Mouse (Mus musculus): ENCODE measurements around the gene Ubap1l. TPM values are rescaled to one million over a fixed set of nuclear protein-coding genes. Genes with fewer than 3 reads are reported as not detected.

Gene Ubap1l
- polyA plus RNA-seq, 1 experiment from 2014 or later = 0.83 TPM

GRCm38 (mm10) chr9:65375163-65375934 lies 14.5 kb downstream of the Ubap1l start:
- H3K4me2 ChIP-seq (replicated peaks) = no peak overlapping the region
- peaks cover 2% of the 10 kb centered on the region; the same call in 1 of the 2 replicates for H3K36me3 ChIP-seq
- H3K4me1 ChIP-seq = no peaks in the 10 kb centered on the region
- ATAC-seq (replicated peaks) = no peak
- H3K4me3 ChIP-seq = no peak overlapping the region
- no peak overlapping the region for H3K27ac ChIP-seq (replicated peaks)
- WGBS = 71% methylated on average over 9 of the region's 9 CpGs
- H3K27me3 ChIP-seq = no peaks in the 10 kb centered on the region
- no peak overlapping the region for H3K9ac ChIP-seq (replicated peaks)
- no peaks in the 10 kb centered on the region for H3K9me3 ChIP-seq

DNA sequence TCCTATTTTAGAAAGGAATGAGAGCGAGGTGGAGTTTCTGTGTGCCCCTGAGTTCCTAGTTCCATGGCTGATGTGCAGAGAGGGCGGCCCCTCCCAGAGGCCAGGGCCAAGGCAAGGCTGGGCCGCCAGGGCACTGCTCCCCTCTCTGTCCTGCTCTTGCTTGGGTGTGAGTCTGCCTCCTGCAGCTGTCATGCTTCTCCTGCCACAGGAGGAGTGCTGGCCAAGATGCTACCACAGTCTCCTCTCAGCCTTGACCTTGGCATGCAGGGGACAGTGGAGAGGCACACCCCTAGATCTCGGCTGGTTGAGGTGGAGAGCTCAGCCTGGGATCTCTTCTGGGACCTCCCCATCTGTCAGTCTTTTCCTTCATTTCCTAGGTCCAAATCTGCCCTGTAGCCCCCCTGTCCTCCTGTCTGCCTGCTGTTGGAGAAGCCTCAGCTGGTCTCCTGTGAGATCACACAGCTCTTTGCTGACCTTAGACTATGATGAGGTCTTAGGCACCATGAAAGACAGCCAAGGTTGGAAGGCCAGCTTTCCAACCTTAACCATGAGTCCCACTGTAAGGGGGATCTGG lies 20.3 kb downstream of the Ubap1l start:
- H3K9me3 ChIP-seq = no peaks in the 10 kb centered on the region
- H3K4me2 ChIP-seq (replicated peaks) = no peak overlapping the region
- no peaks in the 10 kb centered on the region for H3K36me3 ChIP-seq
- H3K9ac ChIP-seq (replicated peaks) = no peak overlapping the region
- H3K27me3 ChIP-seq = no peaks in the 10 kb centered on the region
- no peaks in the 10 kb centered on the region for H3K4me1 ChIP-seq
- no peak overlapping the region for H3K4me3 ChIP-seq
- WGBS = 79% methylated on average over 4 of the region's 4 CpGs
- ATAC-seq (replicated peaks) = no peak
- no peak overlapping the region for H3K27ac ChIP-seq (replicated peaks)

DNA sequence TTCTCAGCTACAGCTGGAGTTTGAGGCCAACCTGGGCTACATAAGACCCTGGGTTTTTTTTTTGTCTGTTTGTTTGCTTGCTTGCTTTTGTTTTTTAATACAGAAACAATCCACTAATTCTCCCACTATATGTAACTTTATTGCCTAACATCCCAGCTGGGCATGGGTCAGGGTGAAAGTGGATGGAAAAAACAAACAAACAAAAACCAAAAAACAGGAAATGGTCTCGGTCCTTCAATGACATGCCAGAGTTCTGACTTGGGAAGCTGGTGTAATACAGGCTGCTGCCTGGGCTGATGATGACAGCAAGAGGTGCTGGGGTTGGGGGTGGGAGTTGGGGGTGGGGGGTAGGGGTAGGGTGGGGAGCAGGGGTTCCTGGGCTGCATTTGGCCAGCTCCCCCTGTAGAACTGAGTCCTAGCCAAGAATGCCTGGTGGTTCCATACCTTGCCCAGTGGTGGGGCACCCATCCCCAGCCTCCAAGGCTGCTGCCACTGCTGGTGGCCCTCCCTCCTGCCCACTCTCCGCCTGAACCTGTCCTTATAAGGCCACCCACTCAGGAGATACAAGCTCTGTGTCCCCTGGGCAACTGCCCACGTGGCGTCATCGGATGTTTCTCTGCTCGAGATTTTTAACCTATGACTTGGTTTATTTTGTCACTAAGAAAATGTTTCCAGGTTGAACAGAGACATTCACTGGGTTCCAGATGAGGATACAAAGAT lies 21.4 kb downstream of the Ubap1l start:
- Histone ChIP-seq H3K4me2 (replicated peaks) (no peak overlapping the region), H3K36me3 (no peaks in the 10 kb centered on the region), H3K9me3 (no peaks in the 10 kb centered on the region), H3K27me3 (no peaks in the 10 kb centered on the region), H3K4me1 (no peaks in the 10 kb centered on the region), H3K4me3 (no peak overlapping the region), H3K9ac (replicated peaks) (no peak overlapping the region), H3K27ac (replicated peaks) (no peak overlapping the region)
- no peak for ATAC-seq (replicated peaks)
- 78% methylated on average over 6 of the region's 6 CpGs for WGBS

DNA sequence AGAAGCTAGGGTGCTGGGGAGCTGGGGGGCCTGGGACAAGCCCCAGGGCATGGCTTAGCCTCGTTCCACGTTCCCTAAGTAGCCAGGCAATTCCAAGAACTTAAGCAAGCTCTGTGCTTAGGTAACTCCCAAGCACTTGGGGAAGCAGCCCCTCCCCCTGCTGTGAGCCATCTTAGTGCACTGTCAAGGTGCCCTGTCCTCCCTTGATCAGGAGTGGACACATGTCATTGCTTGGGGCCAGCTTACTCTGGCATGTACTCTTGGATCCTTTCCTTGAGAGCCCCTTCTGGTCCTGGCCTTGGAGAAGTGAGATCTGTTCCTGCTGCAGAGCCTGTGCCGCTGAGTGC lies 21.9 kb downstream of the Ubap1l start:
- no peak overlapping the region for H3K4me2 ChIP-seq (replicated peaks)
- no peak overlapping the region for H3K4me3 ChIP-seq
- H3K27me3 ChIP-seq = no peaks in the 10 kb centered on the region
- ATAC-seq (replicated peaks) = no peak
- 60% methylated on average over 3 of the region's 3 CpGs for WGBS
- no peaks in the 10 kb centered on the region for H3K9me3 ChIP-seq
- no peak overlapping the region for H3K27ac ChIP-seq (replicated peaks)
- H3K4me1 ChIP-seq = no peaks in the 10 kb centered on the region
- no peak overlapping the region for H3K9ac ChIP-seq (replicated peaks)
- H3K36me3 ChIP-seq = no peaks in the 10 kb centered on the region

- no peak overlapping the region for H3K27ac ChIP-seq (replicated peaks)
- no peaks in the 10 kb centered on the region for H3K36me3 ChIP-seq
- no peak for ATAC-seq (replicated peaks)
- H3K4me1 ChIP-seq = no peaks in the 10 kb centered on the region
- H3K27me3 ChIP-seq = peaks cover under 1% of the 10 kb centered on the region; the same call in 1 of the 2 replicates
- no peak overlapping the region for H3K9ac ChIP-seq (replicated peaks)
- no peaks in the 10 kb centered on the region for H3K9me3 ChIP-seq
- WGBS = 56% methylated on average over 3 of the region's 3 CpGs
- no peak overlapping the region for H3K4me2 ChIP-seq (replicated peaks)
- no peak overlapping the region for H3K4me3 ChIP-seq
Measured at GRCm38 (mm10) chr9:65384276-65384675, 23.4 kb downstream of the Ubap1l start.

GRCm38 (mm10) chr9:65386373-65387140 lies 25.7 kb downstream of the Ubap1l start:
- WGBS = 25% methylated on average over 8 of the region's 8 CpGs

GRCm38 (mm10) chr9:65390752-65391612 lies 30.1 kb downstream of the Ubap1l start:
- peak; percentile 61 for ATAC-seq (replicated peaks)
- peaks cover 33% of the 10 kb centered on the region for H3K27me3 ChIP-seq
- H3K9ac ChIP-seq (replicated peaks) = peak overlapping the region; percentile 48
- no peaks in the 10 kb centered on the region for H3K36me3 ChIP-seq
- peak overlapping the region; percentile 46 for H3K4me3 ChIP-seq
- H3K27ac ChIP-seq (replicated peaks) = peak overlapping the region; percentile 16; the same call in 1 of the 2 replicates
- 19% methylated on average over 90 of the region's 96 CpGs for WGBS
- peaks cover 5% of the 10 kb centered on the region; the same call in 1 of the 2 replicates for H3K4me1 ChIP-seq
- H3K4me2 ChIP-seq (replicated peaks) = peak overlapping the region; percentile 49
- no peaks in the 10 kb centered on the region for H3K9me3 ChIP-seq

More at GRCm38 (mm10) chr9:65386373-65387140, 25.7 kb downstream of the Ubap1l start:
- H3K4me2 ChIP-seq (replicated peaks) = no peak overlapping the region
- H3K4me1 ChIP-seq = peaks cover 5% of the 10 kb centered on the region; the same call in 1 of the 2 replicates
- no peaks in the 10 kb centered on the region for H3K36me3 ChIP-seq
- H3K27me3 ChIP-seq = peaks cover 20% of the 10 kb centered on the region
- no peak overlapping the region for H3K27ac ChIP-seq (replicated peaks)
- ATAC-seq (replicated peaks) = no peak
- no peaks in the 10 kb centered on the region for H3K9me3 ChIP-seq
- no peak overlapping the region for H3K9ac ChIP-seq (replicated peaks)
- no peak overlapping the region for H3K4me3 ChIP-seq

DNA sequence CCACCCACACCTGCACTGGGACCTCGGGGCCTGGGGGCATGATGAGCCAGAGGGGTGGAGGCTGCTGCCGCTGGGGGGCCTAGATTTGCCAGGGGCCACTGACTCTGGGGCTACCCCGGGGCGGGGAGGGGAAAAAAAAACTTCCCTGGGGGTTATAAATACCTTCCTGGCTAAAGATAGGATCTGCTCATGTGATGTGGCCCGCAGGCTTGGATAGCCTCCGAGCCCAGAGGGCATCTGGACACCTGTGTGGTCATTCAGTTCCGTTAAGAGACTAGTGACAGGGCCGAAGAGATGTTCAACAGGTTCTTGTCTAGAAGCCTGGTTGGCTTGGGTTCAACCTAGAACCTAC lies 30.7 kb downstream of the Ubap1l start, which contains the start of gene Kbtbd13:
TSS of gene Kbtbd13 (minus strand) at position 40 of the 352 bp plus-strand sequence.
- peaks cover 33% of the 10 kb centered on the region for H3K27me3 ChIP-seq
- peak within 1 kb of the TSS; percentile 48 for H3K9ac ChIP-seq (replicated peaks)
- ATAC-seq (replicated peaks) = no peak
- H3K9me3 ChIP-seq = no peaks in the 10 kb centered on the region
- H3K27ac ChIP-seq (replicated peaks) = peak within 1 kb of the TSS; percentile 16; the same call in 1 of the 2 replicates
- peak within 1 kb of the TSS; percentile 49 for H3K4me2 ChIP-seq (replicated peaks)
- WGBS = 41% methylated on average over 8 of the region's 8 CpGs
- H3K4me1 ChIP-seq = peaks cover 5% of the 10 kb centered on the region; the same call in 1 of the 2 replicates
- no peaks in the 10 kb centered on the region for H3K36me3 ChIP-seq
- H3K4me3 ChIP-seq = peak within 1 kb of the TSS; percentile 46

- WGBS = 29% methylated on average over 6 of the region's 6 CpGs
Measured at GRCm38 (mm10) chr9:65392638-65393364, 32.0 kb downstream of the Ubap1l start.

GRCm38 (mm10) chr9:65393606-65394005 lies 32.8 kb downstream of the Ubap1l start:
- Histone ChIP-seq H3K27ac (replicated peaks) (no peak overlapping the region), H3K4me3 (no peak overlapping the region), H3K9ac (replicated peaks) (no peak overlapping the region), H3K27me3 (peaks cover 33% of the 10 kb centered on the region), H3K4me1 (peaks cover 13% of the 10 kb centered on the region), H3K4me2 (replicated peaks) (no peak overlapping the region), H3K36me3 (no peaks in the 10 kb centered on the region), H3K9me3 (no peaks in the 10 kb centered on the region)
- ATAC-seq (replicated peaks) = no peak
- WGBS = 75% methylated on average over 2 of the region's 2 CpGs

More at GRCm38 (mm10) chr9:65392638-65393364, 32.0 kb downstream of the Ubap1l start:
- H3K27ac ChIP-seq (replicated peaks) = no peak overlapping the region
- H3K36me3 ChIP-seq = no peaks in the 10 kb centered on the region
- no peak overlapping the region for H3K4me3 ChIP-seq
- peaks cover 33% of the 10 kb centered on the region for H3K27me3 ChIP-seq
- no peaks in the 10 kb centered on the region for H3K9me3 ChIP-seq
- H3K4me1 ChIP-seq = peaks cover 5% of the 10 kb centered on the region; the same call in 1 of the 2 replicates
- H3K4me2 ChIP-seq (replicated peaks) = no peak overlapping the region
- no peak overlapping the region for H3K9ac ChIP-seq (replicated peaks)
- ATAC-seq (replicated peaks) = no peak

Measured in forebrain, embryonic 15.5 days (tissue).